Mouse (Mus musculus): ENCODE results near the gene Crabp2. TPM values are rescaled to one million over a fixed set of nuclear protein-coding genes. Genes with fewer than 3 reads are reported as not detected.

Crabp2 gene
- total and polyA plus RNA-seq, 3 experiments, result 0.38 to 1.0 TPM; not detected in 1

GRCm38 (mm10) chr3:88000816-88001595 is 52.5 kb downstream of the Crabp2 start:
- DNase-seq (ENCODE audit: extremely low read depth), result no peak
- H3K27me3 ChIP-seq (replicated peaks), result peaks cover 83% of the 10 kb centered on the region
- TF ChIP-seq CHD2 (IDR thresholded peaks at IDR 0.05; ENCODE audit: low read length) (no peak), ZNF384 (IDR thresholded peaks at IDR 0.05; ENCODE audit: low read depth, low read length) (no peak), CHD1 (IDR thresholded peaks at IDR 0.05; ENCODE audit: low read depth, low read length) (no peak), MAFK (IDR thresholded peaks at IDR 0.05; ENCODE audit: insufficient replicate concordance, low read length) (no peak), ZMIZ1 (IDR thresholded peaks at IDR 0.05; ENCODE audit: low read depth, low read length) (no peak), USF1 (IDR thresholded peaks at IDR 0.05; ENCODE audit: low read depth, low read length) (no peak), ZKSCAN1 (IDR thresholded peaks at IDR 0.05; ENCODE audit: borderline replicate concordance, low read depth, low read length) (no peak), SIN3A (IDR thresholded peaks at IDR 0.05; ENCODE audit: low read length) (no peak), ZC3H11A (IDR thresholded peaks at IDR 0.05; ENCODE audit: low read depth, low read length) (no peak)
- H3K79me2 ChIP-seq (replicated peaks; ENCODE audit: control insufficient read depth, extremely low read depth, insufficient read depth, poor library complexity, severe bottlenecking), result no peaks in the 10 kb centered on the region
- peaks cover 20% of the 10 kb centered on the region for H3K9me3 ChIP-seq (replicated peaks; ENCODE audit: low read length)
- in situ Hi-C loops (cut with MboI; ENCODE audit: low pct_ligation_motif_present, low pct_unique_long_range_greater_than_20kb, low sequenced_read_pairs) (no loop called here), dilution Hi-C loops (cut with MboI; ENCODE audit: extremely low pct_ligation_motif_present, extremely low pct_unique_long_range_greater_than_20kb, low sequenced_read_pairs) (no loop called here)
- H3K4me3 ChIP-seq (replicated peaks in 1 of 3; ENCODE audit: low read depth in 2 of 3, low read length in 2 of 3, poor library complexity in 1 of 3), result no peak overlapping the region
- no peak overlapping the region for H3K9ac ChIP-seq (ENCODE audit: insufficient read depth, low read depth)
- H3K27ac ChIP-seq (ENCODE audit: insufficient read depth, low read depth), result no peak overlapping the region
- no peak overlapping the region for H3K4me2 ChIP-seq (ENCODE audit: insufficient read depth, low read depth, poor library complexity, severe bottlenecking)
- H3K4me1 ChIP-seq (ENCODE audit: control insufficient read depth in 1 of 2, insufficient read depth in 2 of 2), result peaks cover 0 to 5% of the 10 kb centered on the region in 2 experiments; a peak in 1 of 4 replicates
- no peaks in the 10 kb centered on the region for H3K36me3 ChIP-seq (replicated peaks in 1 of 2; ENCODE audit: control insufficient read depth in 1 of 2, insufficient read depth in 1 of 2, low read length in 1 of 2)

DNA sequence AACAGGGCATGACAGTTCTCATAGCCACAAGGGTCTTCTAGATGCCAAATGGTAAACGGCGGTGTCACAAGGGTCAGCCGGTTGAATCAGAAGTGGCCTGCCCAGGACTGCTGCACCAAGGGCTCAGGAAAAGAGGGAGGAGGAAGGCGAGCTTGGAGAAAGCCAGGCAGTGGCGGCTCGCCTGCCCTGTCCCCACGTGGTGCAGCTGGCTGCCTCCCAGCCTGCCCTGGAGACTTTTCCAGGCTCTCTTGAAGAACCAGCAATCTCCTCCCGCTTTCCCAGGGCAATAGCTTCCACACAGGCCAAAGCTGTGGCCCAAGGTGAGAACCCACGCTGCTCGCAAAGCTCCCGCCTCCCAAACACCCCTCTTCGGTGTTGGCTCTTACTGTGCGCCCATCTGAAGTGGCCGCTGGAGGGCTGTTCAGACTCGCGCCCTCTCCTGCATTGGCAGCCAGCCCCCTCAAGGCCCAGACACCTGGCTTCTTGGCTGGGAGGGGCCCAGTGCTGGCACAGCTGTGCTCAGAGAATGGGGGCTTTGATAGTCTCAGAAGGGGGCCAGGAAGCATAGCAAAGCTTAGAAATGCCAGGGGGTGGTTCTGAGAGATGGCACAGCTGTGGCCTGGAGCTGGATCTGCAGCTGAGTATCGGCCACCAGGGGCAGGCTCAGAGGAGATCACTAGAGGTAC is 54.0 kb downstream of the Crabp2 start:
- no peaks in the 10 kb centered on the region for H3K4me1 ChIP-seq (ENCODE audit: control insufficient read depth in 1 of 2, insufficient read depth in 2 of 2)
- no peak for TF ChIP-seq USF2 (conservative IDR thresholded peaks at IDR 0.05; ENCODE audit: low read depth, low read length)
- TF ChIP-seq MYC (IDR thresholded peaks at IDR 0.05; ENCODE audit: low read depth, low read length), result no peak
- TF ChIP-seq ZKSCAN1 (IDR thresholded peaks at IDR 0.05; ENCODE audit: borderline replicate concordance, low read depth, low read length), result no peak
- TF ChIP-seq ELF1 (IDR thresholded peaks at IDR 0.05; ENCODE audit: low read depth, low read length), result no peak
- TF ChIP-seq NRF1 (IDR thresholded peaks at IDR 0.05; ENCODE audit: low read depth, low read length), result no peak
- no peak for TF ChIP-seq ETS1 (conservative IDR thresholded peaks at IDR 0.05; ENCODE audit: low read depth, low read length)
- no peak for TF ChIP-seq UBTF (IDR thresholded peaks at IDR 0.05; ENCODE audit: low read depth, low read length)
- TF ChIP-seq IRF4 (IDR thresholded peaks at IDR 0.05; ENCODE audit: low read depth, low read length), result no peak
- no peak for TF ChIP-seq MAZ (IDR thresholded peaks at IDR 0.05; ENCODE audit: low read depth, low read length)
- TF ChIP-seq SIN3A (IDR thresholded peaks at IDR 0.05; ENCODE audit: low read length), result no peak
- no peak for TF ChIP-seq CHD1 (IDR thresholded peaks at IDR 0.05; ENCODE audit: low read depth, low read length)
- TF ChIP-seq PAX5 (IDR thresholded peaks at IDR 0.05; ENCODE audit: low read length), result no peak
- no peak for TF ChIP-seq MAFK (IDR thresholded peaks at IDR 0.05; ENCODE audit: insufficient replicate concordance, low read length)
- no peak for TF ChIP-seq BHLHE40 (IDR thresholded peaks at IDR 0.05; ENCODE audit: low read depth, low read length)
- no peak for TF ChIP-seq KAT2A (IDR thresholded peaks at IDR 0.05; ENCODE audit: insufficient replicate concordance, low read length)
- no peak for TF ChIP-seq ZNF384 (IDR thresholded peaks at IDR 0.05; ENCODE audit: low read depth, low read length)
- TF ChIP-seq MXI1 (IDR thresholded peaks at IDR 0.05; ENCODE audit: low read depth, low read length), result no peak
- TF ChIP-seq RCOR1 (conservative IDR thresholded peaks at IDR 0.05; ENCODE audit: low read depth, low read length), result no peak
- H3K27ac ChIP-seq (ENCODE audit: insufficient read depth, low read depth), result no peak overlapping the region
- no peaks in the 10 kb centered on the region for H3K36me3 ChIP-seq (replicated peaks in 1 of 2; ENCODE audit: control insufficient read depth in 1 of 2, insufficient read depth in 1 of 2, low read length in 1 of 2)
- dilution Hi-C loops (cut with MboI; ENCODE audit: extremely low pct_ligation_motif_present, extremely low pct_unique_long_range_greater_than_20kb, low sequenced_read_pairs), result no loop called here
- peaks cover 78% of the 10 kb centered on the region for H3K27me3 ChIP-seq (replicated peaks)
- no peak overlapping the region for H3K4me2 ChIP-seq (ENCODE audit: insufficient read depth, low read depth, poor library complexity, severe bottlenecking)
- no peak overlapping the region for H3K4me3 ChIP-seq (replicated peaks in 1 of 3; ENCODE audit: low read depth in 2 of 3, low read length in 2 of 3, poor library complexity in 1 of 3)
- in situ Hi-C loops (cut with MboI; ENCODE audit: low pct_ligation_motif_present, low pct_unique_long_range_greater_than_20kb, low sequenced_read_pairs), result no loop called here
- no peak for DNase-seq (ENCODE audit: extremely low read depth)
- H3K9ac ChIP-seq (ENCODE audit: insufficient read depth, low read depth), result no peak overlapping the region
- no peaks in the 10 kb centered on the region for H3K79me2 ChIP-seq (replicated peaks; ENCODE audit: control insufficient read depth, extremely low read depth, insufficient read depth, poor library complexity, severe bottlenecking)
- peaks cover 26% of the 10 kb centered on the region for H3K9me3 ChIP-seq (replicated peaks; ENCODE audit: low read length)
